Mouse (Mus musculus) lung, postnatal 0 days (tissue): ENCODE data around the gene Tmem69.

Source experiments
- CTCF ChIP-seq: IDR thresholded peaks from 2 replicates; pipeline ENCODE4 v1.5.1; 2016; ENCODE audit warnings: antibody characterized with exemption, mild to moderate bottlenecking
- EP300 ChIP-seq: IDR thresholded peaks from 2 replicates; pipeline ENCODE4 v1.6.1; 2016; ENCODE audit warnings: antibody characterized with exemption, mild to moderate bottlenecking, control low read depth

DNA sequence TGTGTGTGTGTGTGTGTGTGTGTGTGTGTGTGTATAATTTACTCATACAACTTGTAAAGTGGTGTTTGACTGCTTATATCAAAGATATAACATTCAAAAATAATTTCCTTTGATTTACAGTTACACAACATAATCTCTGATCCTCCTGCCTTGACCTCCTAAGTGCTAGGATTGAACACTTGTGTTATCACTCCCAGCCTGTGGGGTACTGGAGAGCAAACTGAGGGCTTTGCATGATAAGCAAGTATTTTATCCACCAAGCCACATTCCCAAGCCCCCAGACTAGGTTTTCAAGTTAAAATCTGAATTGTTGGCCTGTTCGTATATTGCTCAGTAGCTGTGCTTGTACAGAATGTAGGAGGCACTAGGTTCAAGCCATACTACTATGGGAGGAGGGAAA is 5.3 kb downstream of the Tmem69 start:
- TF ChIP-seq CTCF (no peak), EP300 (no peak)
